Mouse (Mus musculus): ENCODE measurements at regions not wholly inside any gene's neighbourhood (a gene's known extent, or its start where the extent isn't known, plus 50 kb on each side); places are given as distances from the start of the nearest gene placed in this dataset.

DNA sequence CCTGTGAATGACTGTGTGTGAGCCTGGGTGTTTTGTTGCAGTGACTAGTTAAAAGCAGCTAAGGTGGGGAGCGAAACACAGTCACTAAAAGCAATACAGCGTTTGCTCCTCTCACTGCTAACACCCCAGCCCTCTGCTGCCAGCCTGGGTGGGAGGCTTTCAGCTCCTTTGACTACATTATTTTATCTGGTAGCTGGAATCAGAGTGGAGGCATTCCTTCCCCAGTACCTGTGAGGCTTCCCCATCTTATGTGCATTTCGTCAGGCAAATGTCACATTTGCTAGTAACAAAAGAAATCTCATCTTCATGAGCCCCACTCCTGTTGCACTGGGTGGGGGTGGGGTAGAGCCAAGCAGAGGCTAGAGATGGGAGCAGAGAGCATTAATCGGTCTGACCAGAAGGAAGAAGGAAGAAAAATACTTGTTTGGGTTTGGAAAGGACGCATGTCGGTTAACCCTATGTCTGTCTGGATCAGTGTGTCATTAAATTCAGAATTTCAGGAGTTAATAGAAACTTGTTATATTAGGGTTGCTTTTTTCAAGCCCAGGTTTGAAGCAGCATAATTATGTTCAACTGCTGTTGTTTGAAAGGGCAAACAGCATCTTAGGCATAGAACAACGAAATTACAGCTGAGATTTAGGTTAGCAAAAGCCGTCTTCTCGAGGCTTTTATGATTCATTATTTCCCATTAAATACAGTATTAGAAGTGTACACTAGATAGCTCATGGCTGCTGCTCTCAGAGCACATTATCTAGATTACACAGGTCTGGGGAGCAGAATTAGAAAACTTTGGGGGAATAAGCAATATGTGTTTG is 269.3 kb downstream of the Meis1 start:
- Histone ChIP-seq H3K4me3 (no peak overlapping the region), H3K27ac (no peak overlapping the region), H3K27me3 (ENCODE audit: control insufficient read depth, insufficient read depth, low read length) (no peaks in the 10 kb centered on the region), H3K4me1 (ENCODE audit: control insufficient read depth, insufficient read depth, low read length) (no peaks in the 10 kb centered on the region), H3K9ac (ENCODE audit: low read depth, low read length) (no peak overlapping the region), H3K36me3 (ENCODE audit: control insufficient read depth, insufficient read depth, low read length) (no peaks in the 10 kb centered on the region), H3K79me2 (replicated peaks; ENCODE audit: control insufficient read depth, insufficient read depth, low read length) (no peaks in the 10 kb centered on the region)
- TF ChIP-seq CTCF (IDR thresholded peaks at IDR 0.05) = no peak
- TF ChIP-seq POLR2A (IDR thresholded peaks at IDR 0.05; ENCODE audit: insufficient read depth, low read depth, low read length) = no peak
- TF ChIP-seq EP300 (IDR thresholded peaks at IDR 0.05; ENCODE audit: insufficient read depth, low read depth, low read length) = no peak
- intact Hi-C loops (cut with DNase I) = no loop called here
- WGBS = 66% methylated on average over 9 of the region's 9 CpGs
- no peak for DNase-seq

DNA sequence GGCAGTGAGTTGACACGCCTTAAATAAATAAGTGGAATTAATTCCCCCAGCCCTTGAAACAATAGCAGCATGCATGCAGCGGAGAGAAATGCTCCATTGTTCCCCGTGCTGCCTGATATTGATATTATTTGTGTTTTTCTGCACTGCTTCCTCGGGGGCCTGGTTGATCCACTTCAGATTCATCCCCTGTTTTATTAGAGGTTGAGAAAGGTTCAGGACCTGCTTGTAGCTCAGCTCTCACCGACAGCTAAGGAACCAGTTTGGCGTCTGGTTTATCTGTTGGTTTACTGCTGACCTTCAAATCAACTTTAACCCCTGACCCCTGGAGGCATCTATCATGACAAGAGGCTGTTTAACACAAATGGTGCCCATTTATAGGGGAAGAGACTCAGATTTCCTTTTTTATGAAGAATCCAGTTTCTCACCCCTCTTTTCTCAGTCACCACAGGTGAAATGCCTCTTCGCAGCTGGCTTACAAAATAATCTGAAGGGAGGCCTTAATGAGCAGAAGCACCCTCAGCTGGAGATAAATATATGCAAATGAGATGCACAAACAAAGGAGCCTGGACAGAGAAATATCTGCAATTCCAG is 270.8 kb downstream of the Meis1 start:
- DNase-seq = no peak
- no peaks in the 10 kb centered on the region for H3K36me3 ChIP-seq (ENCODE audit: control insufficient read depth, insufficient read depth, low read length)
- 56% methylated on average over 7 of the region's 7 CpGs for WGBS
- H3K4me1 ChIP-seq (ENCODE audit: control insufficient read depth, insufficient read depth, low read length) = no peaks in the 10 kb centered on the region
- H3K9ac ChIP-seq (ENCODE audit: low read depth, low read length) = no peak overlapping the region
- intact Hi-C loops (cut with DNase I) = no loop called here
- H3K79me2 ChIP-seq (replicated peaks; ENCODE audit: control insufficient read depth, insufficient read depth, low read length) = no peaks in the 10 kb centered on the region
- no peak overlapping the region for H3K4me3 ChIP-seq
- no peak for TF ChIP-seq EP300 (IDR thresholded peaks at IDR 0.05; ENCODE audit: insufficient read depth, low read depth, low read length)
- TF ChIP-seq POLR2A (IDR thresholded peaks at IDR 0.05; ENCODE audit: insufficient read depth, low read depth, low read length) = no peak
- no peak for TF ChIP-seq CTCF (IDR thresholded peaks at IDR 0.05)
- no peaks in the 10 kb centered on the region for H3K27me3 ChIP-seq (ENCODE audit: control insufficient read depth, insufficient read depth, low read length)
- no peak overlapping the region for H3K27ac ChIP-seq

DNA sequence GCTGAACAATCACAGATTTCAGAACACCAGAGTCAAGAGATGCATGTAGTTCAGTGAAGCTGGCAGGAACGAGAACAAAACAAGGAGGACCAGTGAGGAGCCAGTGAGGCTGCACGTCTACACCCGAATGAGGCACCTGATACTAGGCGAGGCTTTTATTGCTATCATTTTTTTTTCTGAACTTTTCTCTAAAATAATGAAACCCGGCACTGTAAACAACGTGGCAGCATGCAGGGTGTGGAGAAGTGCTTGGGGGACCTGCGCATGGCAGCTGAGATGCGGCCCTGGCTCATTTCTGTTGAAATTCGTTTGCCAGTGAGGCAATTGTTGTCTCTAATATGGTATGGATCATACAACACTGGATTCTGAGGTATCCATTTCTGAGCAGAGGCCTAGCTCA is 271.4 kb downstream of the Meis1 start:
- WGBS = 81% methylated on average over 9 of the region's 9 CpGs
- H3K4me1 ChIP-seq (ENCODE audit: control insufficient read depth, insufficient read depth, low read length) = no peaks in the 10 kb centered on the region
- no peaks in the 10 kb centered on the region for H3K36me3 ChIP-seq (ENCODE audit: control insufficient read depth, insufficient read depth, low read length)
- intact Hi-C loops (cut with DNase I) = no loop called here
- no peak overlapping the region for H3K27ac ChIP-seq
- no peak overlapping the region for H3K4me3 ChIP-seq
- H3K79me2 ChIP-seq (replicated peaks; ENCODE audit: control insufficient read depth, insufficient read depth, low read length) = no peaks in the 10 kb centered on the region
- no peak overlapping the region for H3K9ac ChIP-seq (ENCODE audit: low read depth, low read length)
- no peak for TF ChIP-seq EP300 (IDR thresholded peaks at IDR 0.05; ENCODE audit: insufficient read depth, low read depth, low read length)
- no peak for TF ChIP-seq POLR2A (IDR thresholded peaks at IDR 0.05; ENCODE audit: insufficient read depth, low read depth, low read length)
- DNase-seq = no peak
- H3K27me3 ChIP-seq (ENCODE audit: control insufficient read depth, insufficient read depth, low read length) = no peaks in the 10 kb centered on the region

DNA sequence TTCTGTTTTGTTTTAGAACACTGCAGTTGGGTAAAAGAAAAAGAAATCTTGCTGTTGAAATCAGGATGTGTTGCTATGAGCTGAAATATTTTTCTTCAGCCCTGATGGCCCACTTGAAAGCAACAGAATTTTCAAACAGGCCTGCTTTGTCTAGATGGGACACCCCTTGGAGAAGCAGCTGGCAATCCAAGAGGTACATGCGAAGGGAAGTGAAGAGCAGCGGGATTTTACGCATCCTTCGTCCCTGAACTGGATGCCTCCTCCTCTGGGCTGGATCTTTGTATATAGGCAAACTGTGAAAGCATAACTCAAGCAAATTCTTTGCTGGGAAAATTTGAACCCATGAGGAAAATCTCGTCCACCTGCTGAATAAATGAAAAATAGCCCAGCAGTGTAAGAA is 272.3 kb downstream of the Meis1 start:
- Histone ChIP-seq H3K36me3 (ENCODE audit: control insufficient read depth, insufficient read depth, low read length) (no peaks in the 10 kb centered on the region), H3K27me3 (ENCODE audit: control insufficient read depth, insufficient read depth, low read length) (no peaks in the 10 kb centered on the region), H3K9ac (ENCODE audit: low read depth, low read length) (no peak overlapping the region), H3K4me3 (no peak overlapping the region), H3K79me2 (replicated peaks; ENCODE audit: control insufficient read depth, insufficient read depth, low read length) (no peaks in the 10 kb centered on the region), H3K4me1 (ENCODE audit: control insufficient read depth, insufficient read depth, low read length) (no peaks in the 10 kb centered on the region), H3K27ac (no peak overlapping the region)
- intact Hi-C loops (cut with DNase I) = no loop called here
- TF ChIP-seq POLR2A (IDR thresholded peaks at IDR 0.05; ENCODE audit: insufficient read depth, low read depth, low read length) (no peak), CTCF (IDR thresholded peaks at IDR 0.05) (no peak), EP300 (IDR thresholded peaks at IDR 0.05; ENCODE audit: insufficient read depth, low read depth, low read length) (no peak)
- no peak for DNase-seq
- WGBS = 79% methylated on average over 5 of the region's 5 CpGs

DNA sequence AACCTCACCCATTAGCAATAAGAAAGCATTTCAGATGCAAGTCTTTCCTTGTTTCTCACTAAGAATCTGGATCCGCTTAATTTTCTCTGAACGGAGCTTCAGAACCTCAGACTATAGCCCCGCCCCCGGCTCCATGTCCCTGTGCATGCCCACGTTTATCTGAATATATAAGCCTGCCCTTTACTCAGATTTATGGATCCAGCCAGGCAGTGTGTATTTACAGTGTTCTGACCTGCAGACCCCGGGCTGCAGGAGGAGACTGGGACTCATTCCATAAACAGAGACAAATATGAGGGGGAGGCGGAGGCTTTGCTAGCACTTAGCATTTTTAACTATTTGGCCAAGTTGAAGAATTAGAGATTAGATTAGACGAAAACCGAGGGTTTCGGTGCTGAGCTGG is 272.9 kb downstream of the Meis1 start:
- WGBS = 37% methylated on average over 10 of the region's 10 CpGs
- Histone ChIP-seq H3K79me2 (replicated peaks; ENCODE audit: control insufficient read depth, insufficient read depth, low read length) (no peaks in the 10 kb centered on the region), H3K4me1 (ENCODE audit: control insufficient read depth, insufficient read depth, low read length) (no peaks in the 10 kb centered on the region), H3K9ac (ENCODE audit: low read depth, low read length) (no peak overlapping the region), H3K36me3 (ENCODE audit: control insufficient read depth, insufficient read depth, low read length) (no peaks in the 10 kb centered on the region), H3K4me3 (no peak overlapping the region), H3K27me3 (ENCODE audit: control insufficient read depth, insufficient read depth, low read length) (no peaks in the 10 kb centered on the region), H3K27ac (no peak overlapping the region)
- TF ChIP-seq EP300 (IDR thresholded peaks at IDR 0.05; ENCODE audit: insufficient read depth, low read depth, low read length) (no peak), CTCF (IDR thresholded peaks at IDR 0.05) (no peak), POLR2A (IDR thresholded peaks at IDR 0.05; ENCODE audit: insufficient read depth, low read depth, low read length) (no peak)
- intact Hi-C loops (cut with DNase I) = no loop called here
- no peak for DNase-seq

DNA sequence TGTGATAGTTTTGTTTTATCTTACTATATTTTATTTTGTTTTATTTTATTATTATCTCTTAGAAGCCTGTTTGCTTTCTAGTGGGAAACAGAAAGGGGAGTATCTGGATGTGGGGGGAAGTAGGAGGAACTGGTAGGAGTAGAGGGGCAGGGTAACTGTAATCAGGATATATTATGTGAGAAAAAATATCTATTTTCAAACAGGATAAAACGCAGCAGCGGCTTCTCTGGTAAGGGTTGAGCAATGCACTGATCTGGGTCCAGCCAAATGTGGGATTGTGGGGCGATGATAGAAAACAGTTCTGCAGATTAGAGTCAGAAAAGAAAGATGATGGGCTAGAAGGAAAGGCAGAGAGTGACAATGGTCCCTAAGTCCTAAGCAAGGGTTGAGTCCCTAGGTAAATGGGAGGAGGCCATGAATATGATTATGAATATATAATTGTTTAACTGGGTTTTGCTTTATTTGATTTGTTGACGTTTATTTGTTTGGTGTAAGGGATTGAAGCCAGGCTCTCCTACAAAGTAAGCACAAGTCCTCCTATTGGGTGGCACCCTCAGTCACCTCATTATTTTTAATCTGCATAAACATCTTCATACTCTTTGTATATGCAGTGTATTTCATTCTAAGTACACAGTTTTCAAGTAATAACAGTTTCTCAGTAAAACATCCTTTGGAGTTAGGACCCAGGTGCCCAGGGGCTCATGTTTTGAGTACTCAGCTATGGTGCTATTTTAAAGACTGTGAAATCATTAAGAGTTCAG is 283.7 kb downstream of the Meis1 start:
- no peak for TF ChIP-seq CTCF (IDR thresholded peaks at IDR 0.05)
- H3K9ac ChIP-seq (ENCODE audit: low read depth, low read length) = no peak overlapping the region
- no peaks in the 10 kb centered on the region for H3K4me1 ChIP-seq (ENCODE audit: control insufficient read depth, insufficient read depth, low read length)
- intact Hi-C loops (cut with DNase I) = no loop called here
- no peak overlapping the region for H3K27ac ChIP-seq
- H3K27me3 ChIP-seq (ENCODE audit: control insufficient read depth, insufficient read depth, low read length) = no peaks in the 10 kb centered on the region
- no peak for DNase-seq
- H3K36me3 ChIP-seq (ENCODE audit: control insufficient read depth, insufficient read depth, low read length) = no peaks in the 10 kb centered on the region
- H3K4me3 ChIP-seq = no peak overlapping the region
- 79% methylated on average over 4 of the region's 4 CpGs for whole genome bisulfite sequencing
- no peaks in the 10 kb centered on the region for H3K79me2 ChIP-seq (replicated peaks; ENCODE audit: control insufficient read depth, insufficient read depth, low read length)
